Mouse (Mus musculus): ENCODE measurements around the gene Ranbp1. TPM values are rescaled to one million over a fixed set of nuclear protein-coding genes. Genes with fewer than 3 reads are reported as not detected.

The Ranbp1 gene
- polyA plus RNA-seq, 1 experiment from 2014 or later = 989 TPM

MicroRNAs encoded within 50 kb of the gene (microRNA counts, 519-probe panel; counts per million panel counts)
- not detected for microRNA mmu-miR-1306

Small RNA genes lying within 50 kb of the gene (microRNA-seq; reads per million reads assigned to microRNA genes)
- gene Gm24572 (ENCODE audit: borderline number of aligned reads) = 7.0 reads per million, percentile 18 among the genes with 10 or more reads in this experiment
- gene Mir1306 (ENCODE audit: borderline number of aligned reads) = 285 reads per million, percentile 60 among the genes with 10 or more reads in this experiment

Other genes with a start within 250 kb of the Ranbp1 start
- gene Dgcr6, start 195.9 kb downstream of the Ranbp1 start, polyA plus RNA-seq (2014; fragmentation: Nextera tagmentation; extraction: Ambion mirVana) = 74.1 and 79.8 TPM in 2 replicates
- gene Prodh, start 158.5 kb downstream of the Ranbp1 start, polyA plus RNA-seq (2014; fragmentation: Nextera tagmentation; extraction: Ambion mirVana) = 16.5 and 19.1 TPM in 2 replicates
- gene Rtn4r, start 121.1 kb downstream of the Ranbp1 start, polyA plus RNA-seq (2014; fragmentation: Nextera tagmentation; extraction: Ambion mirVana) = 0.96 and 1.1 TPM in 2 replicates
- gene Ccdc188, start 30.9 kb downstream of the Ranbp1 start, polyA plus RNA-seq (2014; fragmentation: Nextera tagmentation; extraction: Ambion mirVana) = not detected in 2 replicates
- gene Zdhhc8, start 13.6 kb downstream of the Ranbp1 start, polyA plus RNA-seq (2014; fragmentation: Nextera tagmentation; extraction: Ambion mirVana) = 7.7 and 7.8 TPM in 2 replicates
- gene Trmt2a, start 53 bp downstream of the Ranbp1 start, polyA plus RNA-seq (2014; fragmentation: Nextera tagmentation; extraction: Ambion mirVana) = 127 and 130 TPM in 2 replicates
- gene Gm49776, start 9.6 kb upstream of the Ranbp1 start, polyA plus RNA-seq (2014; fragmentation: Nextera tagmentation; extraction: Ambion mirVana) = 1.5 and 4.1 TPM in 2 replicates
- gene Dgcr8, start 40.5 kb upstream of the Ranbp1 start, polyA plus RNA-seq (2014; fragmentation: Nextera tagmentation; extraction: Ambion mirVana) = 29.0 and 30.8 TPM in 2 replicates
- gene Tango2, start 99.4 kb upstream of the Ranbp1 start, polyA plus RNA-seq (2014; fragmentation: Nextera tagmentation; extraction: Ambion mirVana) = 104 and 109 TPM in 2 replicates
- 13.8 and 15.5 TPM in 2 replicates for gene Arvcf, start 99.5 kb upstream of the Ranbp1 start, polyA plus RNA-seq (2014; fragmentation: Nextera tagmentation; extraction: Ambion mirVana)
- 83.7 and 91.8 TPM in 2 replicates for gene Txnrd2, start 177.7 kb upstream of the Ranbp1 start, polyA plus RNA-seq (2014; fragmentation: Nextera tagmentation; extraction: Ambion mirVana)
- 140 and 141 TPM in 2 replicates for gene Comt, start 178.1 kb upstream of the Ranbp1 start, polyA plus RNA-seq (2014; fragmentation: Nextera tagmentation; extraction: Ambion mirVana)
- gene Gnb1l, start 250.0 kb upstream of the Ranbp1 start, polyA plus RNA-seq (2014; fragmentation: Nextera tagmentation; extraction: Ambion mirVana) = 17.8 and 18.4 TPM in 2 replicates

All from liver, embryonic 11.5 days (tissue).